Mouse (Mus musculus) liver, postnatal 0 days (tissue): ENCODE data around the gene Dock10. TPM values are rescaled to one million over a fixed set of nuclear protein-coding genes. Genes with fewer than 3 reads are reported as not detected.
"Not testable (repeated sequence)": the region's sequence is repeated elsewhere in the genome, so short reads cannot be mapped to it uniquely, and the experiment has no call there.

Experiments used
- ATAC-seq: fragments of 200-750 bp; cut with Nextera tagmentation; 2 replicates; pipeline ENCODE4 v1.8.0; 2017; ENCODE audit warnings: mild to moderate bottlenecking, moderate library complexity
- DNase-seq: peaks from one replicate; pipeline ENCODE4 v3.0.0-alpha.2; 2016
- H3K27ac ChIP-seq: fragments of 300-500 bp; sonication (generic); 2 replicates; pipeline ENCODE4 v1.5.1; 2014; ENCODE audit warnings: antibody characterized with exemption, moderate library complexity, mild to moderate bottlenecking, low read depth
- H3K27me3 ChIP-seq: fragments of 300-500 bp; sonication (generic); 2 replicates; pipeline ENCODE4 v1.6.1; 2014; ENCODE audit warnings: low read length, control low read depth, mixed read lengths; ENCODE audit not compliant: insufficient read depth
- H3K36me3 ChIP-seq: fragments of 300-500 bp; sonication (generic); replicated peaks from 2 replicates; pipeline ENCODE4 v1.6.1; 2014; ENCODE audit warnings: mild to moderate bottlenecking, control low read depth, low read length, moderate library complexity, mixed read lengths; ENCODE audit not compliant: insufficient read depth
- H3K4me1 ChIP-seq: fragments of 300-500 bp; sonication (generic); 2 replicates; pipeline ENCODE4 v1.6.1; 2014; ENCODE audit warnings: antibody characterized with exemption, mild to moderate bottlenecking, control low read depth; ENCODE audit not compliant: insufficient read depth
- H3K4me2 ChIP-seq: fragments of 300-500 bp; sonication (generic); 2 replicates; pipeline ENCODE4 v1.6.1; 2014; ENCODE audit warnings: low read depth, mild to moderate bottlenecking, low read length, moderate library complexity, mixed read lengths
- H3K4me3 ChIP-seq: fragments of 300-500 bp; sonication (generic); 2 replicates; pipeline ENCODE4 v1.5.1; 2014; ENCODE audit warnings: low read depth, low read length
- H3K9ac ChIP-seq: fragments of 300-500 bp; sonication (generic); replicated peaks from 2 replicates; pipeline ENCODE4 v1.6.1; 2014; ENCODE audit warnings: mild to moderate bottlenecking, moderate library complexity
- H3K9me3 ChIP-seq: fragments of 300-500 bp; sonication (generic); 2 replicates; pipeline ENCODE4 v1.6.1; 2016; ENCODE audit warnings: mild to moderate bottlenecking, control low read depth, low read length, mixed read lengths
- CTCF ChIP-seq: sonication (generic); IDR thresholded peaks from 2 replicates; pipeline ENCODE4 v1.5.1; 2016; ENCODE audit warnings: antibody characterized with exemption, low read depth
- EP300 ChIP-seq: IDR thresholded peaks from 2 replicates; pipeline ENCODE4 v1.6.1; 2016; ENCODE audit warnings: antibody characterized with exemption, low read depth, mild to moderate bottlenecking
- WGBS: fragments of 180-500 bp; shearing (Covaris S2); extraction: QIAGEN DNeasy Blood & Tissue Kit; methylation state at CpG from one replicate; pipeline ENCODE4 v1.1.7; 2014; ENCODE audit not compliant: insufficient replicate concordance; 5-methylcytosine and 5-hydroxymethylcytosine counted together
- polyA plus RNA-seq: library from polyadenylated mRNA; unstranded; fragments of >200 nt; fragmentation: Nextera tagmentation; extraction: Ambion mirVana; gene quantifications from 2 replicates; pipeline ENCODE4 v1.2.1, GENCODE M21; 2015

Dock10 gene
- polyA plus RNA-seq, 1 experiment from 2014 or later = 3.3 TPM

DNA sequence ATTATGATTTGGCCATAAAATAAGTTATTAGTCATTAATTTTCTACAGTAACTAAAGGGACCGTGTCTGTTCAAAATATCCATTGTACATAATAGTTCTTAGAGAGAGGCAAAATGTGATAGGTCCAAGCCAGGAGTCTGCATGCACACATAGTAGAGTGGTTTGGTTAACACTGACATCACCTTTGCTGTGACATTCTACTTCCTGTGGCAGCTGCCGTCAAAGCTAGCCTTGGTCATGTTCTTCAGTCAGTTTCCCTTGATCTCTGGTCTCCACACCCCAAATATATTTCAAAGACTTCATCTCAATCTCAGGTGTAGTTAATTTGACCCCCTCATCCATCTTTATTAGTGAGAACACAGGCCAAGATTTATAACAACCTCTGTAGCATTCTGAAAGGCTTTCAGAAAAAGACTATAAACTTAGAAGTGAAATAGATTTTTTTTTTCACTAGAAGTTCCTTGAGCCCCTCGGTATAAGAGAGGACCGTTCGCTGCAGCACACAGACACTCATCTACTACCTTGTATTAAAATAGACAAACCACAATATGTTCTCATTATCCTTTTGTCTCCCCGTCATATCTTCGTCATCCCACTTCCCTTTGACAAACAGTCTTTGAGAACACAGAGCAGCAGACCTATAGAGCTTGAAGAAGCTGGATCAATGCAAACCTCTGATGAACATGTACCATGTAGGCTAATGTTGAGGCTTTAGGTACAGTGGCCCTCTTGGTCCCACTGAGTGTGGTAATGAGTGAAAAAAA is 2.8 kb downstream of the Dock10 start:
- DNase-seq = no peak
- TF ChIP-seq EP300 (no peak), CTCF (no peak)
- no peak overlapping the region for H3K4me3 ChIP-seq

DNA sequence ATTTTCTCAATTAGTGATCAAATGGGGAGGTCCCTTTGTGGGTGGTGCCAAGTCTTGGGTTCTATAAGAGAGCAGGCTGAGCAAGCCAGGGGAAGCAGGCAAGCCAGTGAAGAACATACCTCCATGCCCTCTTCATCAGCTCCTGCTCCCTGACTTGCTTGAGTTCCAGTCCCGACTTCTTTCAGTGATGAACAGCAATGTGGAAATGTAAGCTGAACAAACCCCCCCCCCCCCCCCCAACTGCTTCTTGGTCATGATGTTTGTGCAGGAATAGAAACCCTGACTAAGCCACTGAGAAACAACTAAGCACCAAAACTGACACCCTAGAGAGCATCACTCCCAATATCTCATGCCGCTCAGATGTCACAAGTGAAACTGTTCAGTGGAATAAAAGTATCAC is 9.2 kb downstream of the Dock10 start:
- H3K9me3 ChIP-seq, DNase-seq, H3K27ac ChIP-seq, ATAC-seq, H3K4me3 ChIP-seq, H3K27me3 ChIP-seq, H3K9ac ChIP-seq, H3K4me2 ChIP-seq, H3K4me1 ChIP-seq, H3K36me3 ChIP-seq: not testable (repeated sequence)
- 77% methylated on average over 2 of the region's 2 CpGs for WGBS

More for the DNA sequence above, 2.8 kb downstream of the Dock10 start:
- H3K4me1 ChIP-seq = 0 out of 2 replicates have a peak, but pooled peaks cover 2% of the 10 kb centered on the region
- H3K27me3 ChIP-seq = peaks cover 10% of the 10 kb centered on the region; the same call in 1 of the 2 replicates
- H3K4me2 ChIP-seq = no peak overlapping the region
- 40% methylated on average over 7 of the region's 7 CpGs for WGBS
- no peak overlapping the region for H3K9ac ChIP-seq
- no peaks in the 10 kb centered on the region for H3K9me3 ChIP-seq
- no peaks in the 10 kb centered on the region for H3K36me3 ChIP-seq
- H3K27ac ChIP-seq = no peak overlapping the region
- no peak for ATAC-seq

DNA sequence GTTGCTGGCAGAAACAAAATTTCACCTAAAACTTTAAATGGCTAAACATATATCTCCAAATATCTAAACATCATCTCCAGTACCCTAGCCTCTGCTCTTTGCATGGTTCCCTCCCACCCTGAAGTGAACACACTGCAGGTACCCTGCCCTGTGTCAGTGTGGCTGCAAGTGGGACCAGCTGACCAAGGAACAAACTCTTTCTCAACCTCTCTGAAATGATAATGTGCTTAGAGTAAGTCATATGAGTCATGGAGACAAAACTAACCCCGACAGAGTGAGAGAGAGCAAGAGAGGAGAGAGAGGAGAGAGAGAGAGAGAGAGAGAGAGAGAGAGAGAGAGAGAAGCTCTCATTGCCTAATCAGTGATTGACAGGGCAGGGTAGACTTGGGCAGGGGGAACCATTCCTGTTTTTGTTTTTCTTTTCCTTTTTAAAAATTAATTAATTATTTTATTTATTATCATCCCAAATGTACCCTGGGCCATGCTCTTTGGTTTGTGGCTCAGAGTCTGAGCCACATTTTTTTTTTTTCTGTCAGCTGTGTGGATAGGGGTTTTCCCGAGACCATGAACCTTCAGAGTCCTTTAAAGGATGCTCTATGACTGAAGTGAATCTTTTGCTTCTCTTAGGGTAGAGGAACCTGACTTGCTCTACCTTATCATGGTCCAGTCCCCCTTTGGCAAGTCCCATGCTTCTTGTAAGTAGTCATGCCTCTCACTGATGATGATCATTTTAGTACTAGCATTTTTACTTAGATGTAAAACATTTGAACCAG is 11.4 kb downstream of the Dock10 start:
- TF ChIP-seq EP300 (no peak), CTCF (no peak)
- H3K36me3 ChIP-seq = no peaks in the 10 kb centered on the region
- no peak overlapping the region for H3K4me3 ChIP-seq
- ATAC-seq (no peak), DNase-seq (no peak)
- no peak overlapping the region for H3K4me2 ChIP-seq
- H3K9ac ChIP-seq = no peak overlapping the region
- no peaks in the 10 kb centered on the region for H3K9me3 ChIP-seq
- 35% methylated on average over 2 of the region's 2 CpGs for WGBS
- no peaks in the 10 kb centered on the region for H3K4me1 ChIP-seq
- H3K27ac ChIP-seq = no peak overlapping the region
- H3K27me3 ChIP-seq = no peaks in the 10 kb centered on the region

DNA sequence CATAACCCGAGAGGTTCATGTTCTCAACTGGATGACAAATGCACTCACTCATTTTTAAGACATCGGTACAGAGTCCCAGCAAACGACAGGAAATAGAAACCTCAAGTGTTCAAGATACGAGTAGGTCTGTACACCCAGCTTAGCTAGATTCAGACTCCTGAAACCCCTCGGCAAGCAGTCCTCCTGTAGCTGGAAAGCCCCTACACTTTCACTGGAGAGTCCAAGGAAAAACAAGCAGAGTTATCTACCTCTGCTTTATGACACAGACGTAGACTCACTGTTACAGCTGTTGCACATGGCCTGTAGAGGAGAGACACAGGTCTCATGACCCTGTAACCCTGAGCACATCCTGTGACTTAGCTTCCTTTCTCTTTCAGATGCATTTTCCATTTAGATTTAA is 12.1 kb downstream of the Dock10 start:
- Histone ChIP-seq H3K27me3 (no peaks in the 10 kb centered on the region), H3K36me3 (no peaks in the 10 kb centered on the region), H3K4me1 (no peaks in the 10 kb centered on the region), H3K9me3 (no peaks in the 10 kb centered on the region), H3K4me2 (no peak overlapping the region), H3K9ac (no peak overlapping the region), H3K4me3 (no peak overlapping the region), H3K27ac (no peak overlapping the region)
- WGBS = 47% methylated on average over 6 of the region's 6 CpGs
- TF ChIP-seq EP300 (no peak), CTCF (no peak)
- ATAC-seq (no peak), DNase-seq (no peak)

DNA sequence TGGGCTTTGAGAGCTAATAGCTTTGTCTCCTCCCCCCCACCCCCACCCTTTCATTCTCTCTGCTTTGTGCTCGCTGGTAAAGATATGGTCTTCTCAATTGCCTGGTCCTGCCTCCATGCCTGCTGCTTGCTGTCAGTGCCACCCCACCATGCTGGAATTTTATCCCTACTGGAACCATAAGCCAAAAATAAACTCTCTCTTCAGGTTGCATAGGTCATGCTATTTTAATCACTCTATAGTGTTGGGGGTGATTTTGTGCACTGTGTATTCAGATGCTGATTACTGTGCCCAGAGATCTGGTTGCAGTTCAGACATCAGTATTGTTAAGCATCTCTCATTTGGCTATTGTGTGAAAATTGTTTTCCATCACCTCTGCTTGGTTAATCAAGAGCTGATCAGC is 18.9 kb downstream of the Dock10 start:
- TF ChIP-seq CTCF = no peak
- no peak for TF ChIP-seq EP300
- no peak for ATAC-seq
- Histone ChIP-seq H3K4me3 (no peak overlapping the region), H3K9ac (no peak overlapping the region), H3K36me3 (no peaks in the 10 kb centered on the region), H3K27me3 (no peaks in the 10 kb centered on the region), H3K4me1 (no peaks in the 10 kb centered on the region), H3K27ac (no peak overlapping the region), H3K4me2 (no peak overlapping the region), H3K9me3 (no peaks in the 10 kb centered on the region)
- WGBS = 56% methylated on average over 1 of the region's 1 CpGs
- no peak for DNase-seq

DNA sequence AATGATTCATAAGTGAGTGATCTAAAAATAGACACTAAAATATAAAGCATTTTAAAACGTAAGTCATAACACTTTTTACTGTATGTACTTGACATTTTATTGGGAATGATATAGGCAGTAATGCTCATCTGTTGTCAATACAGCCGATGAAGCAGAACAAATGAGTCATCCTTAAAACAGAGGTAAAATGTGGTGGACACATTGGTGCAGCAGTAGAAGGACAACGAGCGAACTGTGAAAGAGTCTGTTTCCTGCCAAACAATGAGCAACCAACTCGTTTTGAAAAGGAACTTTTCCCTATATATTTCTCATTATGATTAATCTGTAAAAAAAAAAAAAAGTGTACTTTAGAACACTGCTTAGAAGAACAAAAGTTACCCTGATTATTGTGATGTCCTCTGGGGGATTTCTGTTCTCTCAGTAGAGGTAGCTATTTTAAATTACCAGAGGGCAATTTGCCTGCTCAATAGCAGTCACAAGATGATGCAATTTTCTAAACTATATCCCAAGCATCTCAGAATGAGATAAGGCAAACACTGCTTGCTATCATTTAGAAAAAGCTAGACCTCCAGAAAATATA is 20.4 kb downstream of the Dock10 start:
- no peaks in the 10 kb centered on the region for H3K27me3 ChIP-seq
- no peak overlapping the region for H3K9ac ChIP-seq
- DNase-seq = no peak
- no peak overlapping the region for H3K27ac ChIP-seq
- TF ChIP-seq CTCF (no peak), EP300 (no peak)
- no peaks in the 10 kb centered on the region for H3K9me3 ChIP-seq
- no peaks in the 10 kb centered on the region for H3K36me3 ChIP-seq
- no peaks in the 10 kb centered on the region for H3K4me1 ChIP-seq
- ATAC-seq = no peak
- no peak overlapping the region for H3K4me2 ChIP-seq
- no peak overlapping the region for H3K4me3 ChIP-seq
- 58% methylated on average over 5 of the region's 5 CpGs for WGBS
